Comparison of ENCODE assay signal across 24 mouse cellular contexts in the genomic region with DNA sequence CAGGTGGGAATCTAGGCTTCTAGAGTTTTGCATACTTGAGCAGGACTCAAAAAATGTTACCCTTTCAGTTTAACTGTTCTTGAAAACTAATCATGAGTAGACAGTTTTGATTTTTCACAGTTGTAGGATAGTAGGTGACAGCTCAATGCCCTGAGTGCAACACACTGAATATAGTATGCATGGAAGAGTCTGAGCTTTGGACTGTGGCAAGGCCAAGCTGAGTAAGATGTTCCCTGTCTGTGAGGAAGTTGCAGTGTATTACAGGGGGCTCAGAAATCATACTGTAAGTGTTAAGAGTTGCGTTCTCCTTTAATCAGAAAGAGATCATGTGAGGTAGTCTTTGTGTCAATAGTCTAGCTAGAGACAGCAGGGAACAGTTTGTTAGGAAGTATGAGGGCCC. TPM values are rescaled to one million over a fixed set of nuclear protein-coding genes. Genes with fewer than 3 reads are reported as not detected.
DNase-seq lines count a peak whose midpoint lies in the region; ATAC-seq and TF ChIP-seq lines count a peak whose summit lies in the region.
"Had no signal": no experiment of that assay in that cellular context is flagged by ENCODE, and none has a peak within 500 bp of the region (broad histone marks: within the 10 kb centered on the region; RNA-seq: fewer than 3 reads in every experiment).

No protein-coding gene starts in this region.

- intact Hi-C loops in heart, postnatal 36 days (cut with DNase I): no loop called here

- peak overlapping the region; percentile 51; the same call in 1 of the 2 replicates for H3K27ac ChIP-seq in heart, embryonic 15.5 days
- H3K27ac ChIP-seq in CH12.LX (ENCODE audit: insufficient read depth, low read depth): peak overlapping the region; percentile 72
- H3K27ac ChIP-seq in forebrain, embryonic 15.5 days (replicated peaks): no peak overlapping the region
- H3K27ac ChIP-seq: embryonic facial prominence, embryonic 13.5 days; limb, embryonic 12.5 days; macrophage had no signal

- peak; percentile 86 for TF ChIP-seq EP300 in CH12.LX (IDR thresholded peaks at IDR 0.05; ENCODE audit: low read length)

- 62% methylated on average over 1 of the region's 1 CpGs for WGBS in heart, embryonic 15.5 days
- WGBS in forebrain, embryonic 15.5 days: 88% methylated on average over 1 of the region's 1 CpGs

- no peak overlapping the region for H3K9ac ChIP-seq in heart, embryonic 15.5 days
- H3K9ac ChIP-seq in CH12.LX (ENCODE audit: insufficient read depth, low read depth): no peak overlapping the region
- no peak overlapping the region for H3K9ac ChIP-seq in forebrain, embryonic 15.5 days (replicated peaks)
- H3K9ac ChIP-seq: embryonic facial prominence, embryonic 13.5 days; hindbrain, embryonic 14.5 days; limb, embryonic 12.5 days; liver, postnatal 0 days; neural tube, embryonic 15.5 days had no signal

- H3K27me3 ChIP-seq in heart, embryonic 15.5 days: no peaks in the 10 kb centered on the region
- H3K27me3 ChIP-seq in CH12.LX (replicated peaks): no peaks in the 10 kb centered on the region
- H3K27me3 ChIP-seq in forebrain, embryonic 15.5 days: no peaks in the 10 kb centered on the region
- H3K27me3 ChIP-seq: embryonic facial prominence, embryonic 13.5 days; limb, embryonic 12.5 days; neural tube, embryonic 15.5 days had no signal

- in situ Hi-C loops in CH12.LX (cut with MboI; ENCODE audit: low pct_ligation_motif_present, low pct_unique_long_range_greater_than_20kb, low sequenced_read_pairs): no loop called here

- dilution Hi-C loops in CH12.LX (cut with MboI; ENCODE audit: extremely low pct_ligation_motif_present, extremely low pct_unique_long_range_greater_than_20kb, low sequenced_read_pairs): no loop called here

- H3K9me3 ChIP-seq in heart, embryonic 15.5 days (replicated peaks): no peaks in the 10 kb centered on the region
- H3K9me3 ChIP-seq in CH12.LX (replicated peaks; ENCODE audit: low read length): no peaks in the 10 kb centered on the region
- no peaks in the 10 kb centered on the region for H3K9me3 ChIP-seq in forebrain, embryonic 15.5 days
- H3K9me3 ChIP-seq: embryonic facial prominence, embryonic 13.5 days; limb, embryonic 12.5 days; neural tube, embryonic 15.5 days had no signal

- no peak overlapping the region for H3K4me3 ChIP-seq in heart, embryonic 15.5 days
- H3K4me3 ChIP-seq in CH12.LX (replicated peaks in 1 of 3; ENCODE audit: low read depth in 2 of 3, low read length in 2 of 3, poor library complexity in 1 of 3): no peak overlapping the region
- no peak overlapping the region for H3K4me3 ChIP-seq in forebrain, embryonic 15.5 days
- H3K4me3 ChIP-seq: embryonic facial prominence, embryonic 13.5 days; limb, embryonic 12.5 days; neural tube, embryonic 15.5 days had no signal

- no peak for TF ChIP-seq POLR2A in CH12.LX (IDR thresholded peaks at IDR 0.05; ENCODE audit: low read depth, low read length)

- ATAC-seq in heart, embryonic 15.5 days (replicated peaks; ENCODE audit: insufficient number of reproducible peaks, insufficient read depth, low FRiP score, low read depth): no peak
- ATAC-seq in megakaryocyte-erythroid progenitor cell, adult 5-6 weeks (replicated peaks; ENCODE audit: low FRiP score, low TSS enrichment, poor library complexity, severe bottlenecking): 0 out of 2 replicates have a peak, but pooled peaks have one; percentile 10
- no peak for ATAC-seq in forebrain, embryonic 15.5 days (replicated peaks)
- ATAC-seq: forebrain, embryonic 16.5 days; inflammation-experienced regulatory T-cells, adult 6 months; liver, postnatal 0 days; lung, postnatal 0 days had no signal

- no peak for DNase-seq in heart, postnatal 36 days
- DNase-seq in 416B (ENCODE audit: low read depth) (peak; percentile 40), CH12.LX (ENCODE audit: extremely low read depth) (peak; percentile 87)
- no peak for DNase-seq in thymus, postnatal 4 days
- DNase-seq: adrenal gland, postnatal 14 days; cerebellum, postnatal 36 days; embryo, embryonic 11 days; gastrocnemius, postnatal 25 days; heart, postnatal 14 days; kidney, postnatal 14 days; liver, postnatal 0 days had no signal

- TF ChIP-seq RAD21 in CH12.LX (IDR thresholded peaks at IDR 0.05; ENCODE audit: low read depth, low read length): no peak; the same call in 1 of the 2 replicates

- H3K36me3 ChIP-seq in heart, embryonic 15.5 days: no peaks in the 10 kb centered on the region
- H3K36me3 ChIP-seq in CH12.LX (replicated peaks in 1 of 2; ENCODE audit: control insufficient read depth in 1 of 2, insufficient read depth in 1 of 2, low read length in 1 of 2): peaks cover 0 to 27% of the 10 kb centered on the region in 2 experiments
- no peaks in the 10 kb centered on the region for H3K36me3 ChIP-seq in forebrain, embryonic 15.5 days
- H3K36me3 ChIP-seq: embryonic facial prominence, embryonic 13.5 days; limb, embryonic 12.5 days; neural tube, embryonic 15.5 days had no signal

- no peak for TF ChIP-seq CTCF in CH12.LX (conservative IDR thresholded peaks at IDR 0.05 in 1 of 2, IDR thresholded peaks at IDR 0.05 in 1 of 2; ENCODE audit: low read depth in 2 of 2, low read length in 2 of 2)

- no peak overlapping the region for H3K4me2 ChIP-seq in heart, embryonic 15.5 days
- 0 out of 2 replicates have a peak overlapping the region, but pooled peaks have one; percentile 1 for H3K4me2 ChIP-seq in CH12.LX (ENCODE audit: insufficient read depth, low read depth, poor library complexity, severe bottlenecking)
- no peak overlapping the region for H3K4me2 ChIP-seq in forebrain, embryonic 15.5 days (replicated peaks)
- H3K4me2 ChIP-seq: embryonic facial prominence, embryonic 13.5 days; hindbrain, embryonic 14.5 days; limb, embryonic 12.5 days; liver, embryonic 11.5 days; midbrain, embryonic 11.5 days; neural tube, embryonic 15.5 days had no signal

- peaks cover 96% of the 10 kb centered on the region for H3K79me2 ChIP-seq in CH12.LX (replicated peaks; ENCODE audit: control insufficient read depth, extremely low read depth, insufficient read depth, poor library complexity, severe bottlenecking)

- H3K4me1 ChIP-seq in heart, embryonic 15.5 days (replicated peaks): peaks cover 84% of the 10 kb centered on the region
- H3K4me1 ChIP-seq in CH12.LX (ENCODE audit: control insufficient read depth in 1 of 2, insufficient read depth in 2 of 2): peaks cover 33 to 100% of the 10 kb centered on the region in 2 experiments
- peaks cover 50% of the 10 kb centered on the region for H3K4me1 ChIP-seq in forebrain, embryonic 15.5 days

TF ChIP-seq in CH12.LX, 34 proteins besides CTCF, POLR2A, EP300 and RAD21:
- TF ChIP-seq BHLHE40 (IDR thresholded peaks at IDR 0.05; ENCODE audit: low read depth, low read length) (0 out of 2 replicates have a peak, but pooled peaks have one; percentile 61), JUND (conservative IDR thresholded peaks at IDR 0.05; ENCODE audit: low read depth, low read length) (peak; percentile 72; the same call in 1 of the 2 replicates), HCFC1 (IDR thresholded peaks at IDR 0.05; ENCODE audit: low read depth, low read length) (no peak), MXI1 (IDR thresholded peaks at IDR 0.05; ENCODE audit: low read depth, low read length) (no peak), ZC3H11A (IDR thresholded peaks at IDR 0.05; ENCODE audit: low read depth, low read length) (no peak), TCF12 (IDR thresholded peaks at IDR 0.05; ENCODE audit: low read depth, low read length) (no peak), JUN (IDR thresholded peaks at IDR 0.05; ENCODE audit: insufficient read depth, low read depth, low read length) (peak; percentile 43; the same call in 1 of the 2 replicates), RCOR1 (conservative IDR thresholded peaks at IDR 0.05; ENCODE audit: low read depth, low read length) (0 out of 2 replicates have a peak, but pooled peaks have one; percentile 34), IRF4 (IDR thresholded peaks at IDR 0.05; ENCODE audit: low read depth, low read length) (peak; percentile 71; the same call in 1 of the 2 replicates), GABPA (IDR thresholded peaks at IDR 0.05; ENCODE audit: insufficient replicate concordance, low read depth, low read length) (no peak), MEF2A (IDR thresholded peaks at IDR 0.05; ENCODE audit: borderline replicate concordance, low read depth, low read length) (0 out of 2 replicates have a peak, but pooled peaks have one; percentile 39), KAT2A (IDR thresholded peaks at IDR 0.05; ENCODE audit: insufficient replicate concordance, low read length) (0 out of 2 replicates have a peak, but pooled peaks have one; percentile 23), ZMIZ1 (IDR thresholded peaks at IDR 0.05; ENCODE audit: low read depth, low read length) (peak; percentile 27; the same call in 1 of the 2 replicates), MAFK (IDR thresholded peaks at IDR 0.05; ENCODE audit: insufficient replicate concordance, low read length) (0 out of 2 replicates have a peak, but pooled peaks have one; percentile 48), SIN3A (IDR thresholded peaks at IDR 0.05; ENCODE audit: low read length) (peak; percentile 61; the same call in 1 of the 2 replicates), ZNF384 (IDR thresholded peaks at IDR 0.05; ENCODE audit: low read depth, low read length) (no peak; the same call in 1 of the 2 replicates), MYC (IDR thresholded peaks at IDR 0.05; ENCODE audit: low read depth, low read length) (0 out of 2 replicates have a peak, but pooled peaks have one; percentile 49), ETS1 (conservative IDR thresholded peaks at IDR 0.05; ENCODE audit: low read depth, low read length) (peak; percentile 88), USF2 (conservative IDR thresholded peaks at IDR 0.05; ENCODE audit: low read depth, low read length) (no peak), MAX (IDR thresholded peaks at IDR 0.05; ENCODE audit: low read length) (no peak)

RNA-seq across cellular contexts. Expression of a gene that starts 20.4 kb away (rescaled TPM):
- polyA plus RNA-seq in heart, embryonic 15.5 days (2015; fragmentation: Nextera tagmentation; extraction: Ambion mirVana): 7.1 and 7.3 TPM in 2 replicates
- 10 to 100 TPM; 64.4 to 71.8 TPM for total RNA-seq in heart, postnatal 36 days (2021)
- 32.4 and 36.1 TPM in 2 replicates for total RNA-seq in CH12.LX (2012; rRNA removed)
- 39.2 and 40.4 TPM in 2 replicates for total RNA-seq in CH12.LX (2014; rRNA removed)
- polyA plus RNA-seq in CH12.LX (2012; ENCODE audit: insufficient read length, low read depth): 42.9 and 53.7 TPM in 2 replicates
- total RNA-seq in megakaryocyte-erythroid progenitor cell, adult 5-6 weeks (2014; fragmentation: Nextera tagmentation): 39.5 and 43.9 TPM in 2 replicates
- total RNA-seq in megakaryocyte-erythroid progenitor cell, adult 5-6 weeks (2017): 59.8 and 62.4 TPM in 2 replicates
- 12.3 and 12.8 TPM in 2 replicates for polyA plus RNA-seq in forebrain, embryonic 15.5 days (2015; fragmentation: Nextera tagmentation; extraction: Ambion mirVana)

Comparison
In these comparisons a context has a peak if more than half of its experiments do, and no peak if none do; other contexts are left out.
1. DNase-seq: peak in 416B (single experiment) and CH12.LX (single experiment); none in heart, postnatal 36 days (0 of 2) and thymus, postnatal 4 days (single experiment).